Mouse (Mus musculus) activated CD4-positive, CD25-positive, alpha-beta regulatory T cell, adult 4 months (primary cell): ENCODE results near the gene Rab5c. TPM values are rescaled to one million over a fixed set of nuclear protein-coding genes. Genes with fewer than 3 reads are reported as not detected.

ENCODE experiments used
- ATAC-seq: one replicate; pipeline ENCODE4 v1.8.0; 2017
- polyA plus RNA-seq, 2 experiments: library from polyadenylated mRNA; unstranded; fragments of 100-300 nt; shearing (Covaris generic); gene quantifications; one replicate each; pipeline ENCODE4 v1.2.1; 2017

Gene Rab5c
- polyA plus RNA-seq, 2 experiments from 2014 or later = 29.0 to 44.1 TPM

GRCm38 (mm10) chr11:100694926-100695325 lies 43.1 kb downstream of the Rab5c start:
- no peak for ATAC-seq

GRCm38 (mm10) chr11:100693154-100693553 lies 44.9 kb downstream of the Rab5c start:
- no peak for ATAC-seq

GRCm38 (mm10) chr11:100692164-100692616 lies 45.8 kb downstream of the Rab5c start, which contains the start of gene Zfp385c:
Gene Zfp385c (minus strand): TSS chr11:100692455.
- no peak for ATAC-seq

GRCm38 (mm10) chr11:100690389-100690788 lies 47.6 kb downstream of the Rab5c start:
- ATAC-seq = no peak

GRCm38 (mm10) chr11:100688443-100688842 lies 49.6 kb downstream of the Rab5c start:
- no peak for ATAC-seq

- ATAC-seq = no peak
Measured at GRCm38 (mm10) chr11:100687265-100687664, 50.8 kb downstream of the Rab5c start.

GRCm38 (mm10) chr11:100685371-100685770 lies 52.6 kb downstream of the Rab5c start:
- no peak for ATAC-seq

GRCm38 (mm10) chr11:100684084-100684483 lies 53.9 kb downstream of the Rab5c start:
- ATAC-seq = no peak

- ATAC-seq = no peak
Measured at GRCm38 (mm10) chr11:100682526-100682925, 55.5 kb downstream of the Rab5c start.

GRCm38 (mm10) chr11:100681826-100682225 lies 56.2 kb downstream of the Rab5c start:
- no peak for ATAC-seq

GRCm38 (mm10) chr11:100677810-100678209 lies 60.2 kb downstream of the Rab5c start:
- no peak for ATAC-seq

- ATAC-seq = no peak
Measured at GRCm38 (mm10) chr11:100673169-100673568, 64.8 kb downstream of the Rab5c start.

GRCm38 (mm10) chr11:100671956-100672355 lies 66.1 kb downstream of the Rab5c start:
- ATAC-seq = no peak

GRCm38 (mm10) chr11:100671049-100671448 lies 67.0 kb downstream of the Rab5c start:
- no peak for ATAC-seq

Other genes starting within 250 kb of the Rab5c start
- 10 to 100 TPM; 57.2 to 76.7 TPM for gene Acly, start 210.2 kb downstream of the Rab5c start, polyA plus RNA-seq
- gene Ttc25, start 192.6 kb downstream of the Rab5c start, polyA plus RNA-seq = under 1 TPM in 1 of 2 experiments, not detected in 1; 0.15 TPM
- 100 to 1,000 TPM; 181 to 201 TPM for gene Cnp, start 163.3 kb downstream of the Rab5c start, polyA plus RNA-seq
- 10 to 100 TPM; 28.2 to 28.8 TPM for gene Nkiras2, start 119.0 kb downstream of the Rab5c start, polyA plus RNA-seq
- gene Dnajc7, start 118.0 kb downstream of the Rab5c start, polyA plus RNA-seq = 100 to 1,000 TPM; 237 to 338 TPM
- under 1 TPM in 1 of 2 experiments, not detected in 1; 0.17 TPM for gene Zfp385c, start 45.8 kb downstream of the Rab5c start, polyA plus RNA-seq
- gene Dhx58, start 33.9 kb downstream of the Rab5c start, polyA plus RNA-seq = 10 to 100 TPM; 25.3 to 42.0 TPM
- gene Kat2a, start 25.8 kb downstream of the Rab5c start, polyA plus RNA-seq = 10 to 100 TPM; 11.2 to 13.3 TPM
- under 1 TPM; 0.70 to 0.78 TPM for gene Hspb9, start 24.4 kb downstream of the Rab5c start, polyA plus RNA-seq
- under 1 TPM; 0.11 to 0.34 TPM for gene Kcnh4, start 21.7 kb upstream of the Rab5c start, polyA plus RNA-seq
- not detected for gene Hcrt, start 24.7 kb upstream of the Rab5c start, polyA plus RNA-seq
- 1 to 10 TPM; 3.2 to 5.3 TPM for gene Ghdc, start 32.7 kb upstream of the Rab5c start, polyA plus RNA-seq
- 10 to 100 TPM; 27.8 to 37.2 TPM for gene Stat5b, start 112.5 kb upstream of the Rab5c start, polyA plus RNA-seq
- 10 to 100 TPM; 23.8 to 37.0 TPM for gene Stat5a, start 121.1 kb upstream of the Rab5c start, polyA plus RNA-seq
- 10 to 100 TPM; 71.0 to 82.0 TPM for gene Stat3, start 201.3 kb upstream of the Rab5c start, polyA plus RNA-seq
- gene Cavin1, start 232.7 kb upstream of the Rab5c start, polyA plus RNA-seq = under 1 TPM; 0.12 to 0.13 TPM